Mouse (Mus musculus) adipose tissue, adult 10 weeks (tissue): ENCODE data around the gene Btbd35f16. TPM values are rescaled to one million over a fixed set of nuclear protein-coding genes. Genes with fewer than 3 reads are reported as not detected.

Experiments
- polyA plus RNA-seq: library from polyadenylated mRNA; stranded (reverse); fragments of 350-450 nt; fragmentation: Illumina TruSeq; extraction: RNeasy Lipid Tissue Mini Kit (QIAGEN cat#74804); gene quantifications from one replicate; pipeline ENCODE4 v1.2.3, GENCODE M21; 2014; ENCODE audit warnings: low read depth, low replicate concordance

The Btbd35f16 gene
- polyA plus RNA-seq: not detected

GRCm38 (mm10) chrX:3956902-3957301 is at the start of gene Btbd35f16:
Gene Btbd35f16, minus strand, starts transcription at chrX:3957002.

Other genes with a start within 250 kb of the Btbd35f16 start
- not detected for gene Btbd35f10, start 204.1 kb downstream of the Btbd35f16 start, polyA plus RNA-seq
- gene Btbd35f3, start 80.7 kb upstream of the Btbd35f16 start, polyA plus RNA-seq: not detected
- gene Btbd35f28, start 239.6 kb upstream of the Btbd35f16 start, polyA plus RNA-seq: not detected